In genomic region chr3:28805301-28806097, GRCm38 (mm10) we compare ENCODE assay signal across 8 mouse cellular contexts. TPM values are rescaled to one million over a fixed set of nuclear protein-coding genes. Genes with fewer than 3 reads are reported as not detected.
DNase-seq lines count a peak whose midpoint lies in the region; ATAC-seq lines count a peak whose summit lies in the region.

TSS of gene Rpl22l1 (plus strand) at chr3:28805436.

- WGBS in heart, embryonic 14.5 days = under 1% methylated on average over 72 of the region's 72 CpGs
- WGBS in liver, embryonic 13.5 days (ENCODE audit: insufficient replicate concordance) = under 1% methylated on average over 72 of the region's 72 CpGs
- under 1% methylated on average over 72 of the region's 72 CpGs for WGBS in stomach, embryonic 16.5 days

- H3K4me1 ChIP-seq in heart, embryonic 14.5 days (ENCODE audit: control insufficient read depth in 2 of 2, insufficient read depth in 2 of 2, low read length in 2 of 2) = peaks cover 0 to 9% of the 10 kb centered on the region in 2 experiments; a peak in 1 of 4 replicates
- peaks cover 29% of the 10 kb centered on the region for H3K4me1 ChIP-seq in liver, embryonic 13.5 days (replicated peaks)
- 0 out of 2 replicates have a peak, but pooled peaks cover 5% of the 10 kb centered on the region for H3K4me1 ChIP-seq in stomach, embryonic 16.5 days (ENCODE audit: control insufficient read depth, insufficient read depth, low read length)

- DNase-seq in c-Kit-negative CD71-positive TER-119-positive erythroid progenitor cells, embryonic 14.5 days (ENCODE audit: low read depth, low spot score) = peak; percentile 97
- DNase-seq in fibroblast of lung, adult 2 months (ENCODE audit: low read depth) = peak; percentile 97
- DNase-seq in kidney, postnatal 14 days = peak; percentile 99
- DNase-seq in liver, embryonic 13.5 days = peak; percentile 97
- DNase-seq in neural tube, embryonic 10.5 days (ENCODE audit: extremely low spot score, low spot score) = peak; percentile 99

- H3K27ac ChIP-seq in heart, embryonic 14.5 days (replicated peaks in 1 of 2; ENCODE audit: control insufficient read depth in 1 of 2, insufficient read depth in 1 of 2, low read depth in 2 of 2, low read length in 2 of 2) = peak within 1 kb of the TSS; percentile 63 to 76
- H3K27ac ChIP-seq in liver, embryonic 13.5 days = peak within 1 kb of the TSS; percentile 90
- H3K27ac ChIP-seq in stomach, embryonic 16.5 days (ENCODE audit: low read length) = peak within 1 kb of the TSS; percentile 85

- H3K27me3 ChIP-seq in heart, embryonic 14.5 days (ENCODE audit: control insufficient read depth, insufficient read depth, low read length) = no peaks in the 10 kb centered on the region
- no peaks in the 10 kb centered on the region for H3K27me3 ChIP-seq in liver, embryonic 13.5 days
- H3K27me3 ChIP-seq in stomach, embryonic 16.5 days (ENCODE audit: control insufficient read depth, insufficient read depth, low read length) = no peaks in the 10 kb centered on the region

- peak within 1 kb of the TSS; percentile 94 for H3K9ac ChIP-seq in heart, embryonic 14.5 days (ENCODE audit: low read length)
- H3K9ac ChIP-seq in liver, embryonic 13.5 days = peak within 1 kb of the TSS; percentile 95
- H3K9ac ChIP-seq in stomach, embryonic 16.5 days (ENCODE audit: low read length) = peak within 1 kb of the TSS; percentile 97

- ATAC-seq in CD4-positive, CD25-positive, alpha-beta regulatory T cell, adult 4 months = peak; percentile 98
- ATAC-seq in heart, embryonic 14.5 days (ENCODE audit: insufficient number of reproducible peaks, insufficient read depth, low FRiP score, low read depth) = peak; percentile 99
- peak; percentile 98 for ATAC-seq in liver, embryonic 13.5 days (ENCODE audit: low read depth)
- peak; percentile 100 for ATAC-seq in stomach, embryonic 16.5 days (ENCODE audit: insufficient read depth, low FRiP score)

- peak within 1 kb of the TSS; percentile 83 to 93 for H3K4me3 ChIP-seq in heart, embryonic 14.5 days (ENCODE audit: control insufficient read depth in 1 of 2, insufficient read depth in 1 of 2, low read depth in 1 of 2, low read length in 2 of 2)
- H3K4me3 ChIP-seq in liver, embryonic 13.5 days (replicated peaks) = peak within 1 kb of the TSS; percentile 90
- peak within 1 kb of the TSS; percentile 91 for H3K4me3 ChIP-seq in stomach, embryonic 16.5 days (replicated peaks; ENCODE audit: low read length)

- H3K36me3 ChIP-seq in heart, embryonic 14.5 days (ENCODE audit: control insufficient read depth, insufficient read depth, low read length) = peaks cover 34% of the 10 kb centered on the region
- peaks cover 24% of the 10 kb centered on the region for H3K36me3 ChIP-seq in liver, embryonic 13.5 days
- H3K36me3 ChIP-seq in stomach, embryonic 16.5 days (ENCODE audit: control insufficient read depth, insufficient read depth, low read length) = peaks cover 5% of the 10 kb centered on the region; the same call in 1 of the 2 replicates

- H3K4me2 ChIP-seq in heart, embryonic 14.5 days (ENCODE audit: low read length) = peak within 1 kb of the TSS; percentile 72
- H3K4me2 ChIP-seq in liver, embryonic 13.5 days = peak within 1 kb of the TSS; percentile 71
- peak within 1 kb of the TSS; percentile 75 for H3K4me2 ChIP-seq in stomach, embryonic 16.5 days (ENCODE audit: low read depth, low read length)

- no peaks in the 10 kb centered on the region for H3K9me3 ChIP-seq in heart, embryonic 14.5 days (ENCODE audit: control insufficient read depth, low read length)
- no peaks in the 10 kb centered on the region for H3K9me3 ChIP-seq in liver, embryonic 13.5 days (replicated peaks)
- no peaks in the 10 kb centered on the region for H3K9me3 ChIP-seq in stomach, embryonic 16.5 days (replicated peaks; ENCODE audit: control insufficient read depth, low read length)

RNA-seq across cellular contexts. Expression of gene Rpl22l1, which starts in this region (rescaled TPM):
- 100 to 1,000 TPM; 589 to 692 TPM for polyA plus RNA-seq in CD4-positive, CD25-positive, alpha-beta regulatory T cell, adult 4 months (2017; shearing (Covaris generic))
- 244 and 279 TPM in 2 replicates for polyA plus RNA-seq in heart, embryonic 14.5 days (2014; fragmentation: Nextera tagmentation; extraction: Ambion mirVana)
- polyA plus RNA-seq in liver, embryonic 13.5 days (2015; fragmentation: Nextera tagmentation; extraction: Ambion mirVana) = 327 and 404 TPM in 2 replicates
- 325 and 430 TPM in 2 replicates for polyA plus RNA-seq in stomach, embryonic 16.5 days (2015; fragmentation: Nextera tagmentation; extraction: Ambion mirVana)

Comparison
In these comparisons a context has a peak if more than half of its experiments do, and no peak if none do; other contexts are left out.
1. Peak in every context shown above with its lines: DNase-seq, ATAC-seq, H3K4me3 ChIP-seq and H3K27ac ChIP-seq.